Mouse (Mus musculus) intestine, embryonic 15.5 days (tissue): ENCODE measurements around the gene Crebl2. TPM values are rescaled to one million over a fixed set of nuclear protein-coding genes. Genes with fewer than 3 reads are reported as not detected.

Source experiments
- ATAC-seq: fragments of 200-750 bp; cut with Nextera tagmentation; 2 replicates; pipeline ENCODE4 v1.8.0; 2017; ENCODE audit warnings: moderate TSS enrichment, moderate library complexity
- H3K27ac ChIP-seq: fragments of 300-500 bp; sonication (generic); 2 replicates; pipeline ENCODE4 v1.5.1; 2015; ENCODE audit warnings: mild to moderate bottlenecking, inconsistent platforms
- H3K27me3 ChIP-seq: fragments of 300-500 bp; sonication (generic); replicated peaks from 2 replicates; pipeline ENCODE4 v1.6.1; 2015; ENCODE audit warnings: inconsistent platforms
- H3K36me3 ChIP-seq: fragments of 300-500 bp; sonication (generic); 2 replicates; pipeline ENCODE4 v1.6.1; 2015; ENCODE audit warnings: inconsistent platforms
- H3K4me1 ChIP-seq: fragments of 300-500 bp; sonication (generic); replicated peaks from 2 replicates; pipeline ENCODE4 v1.6.1; 2015; ENCODE audit warnings: inconsistent platforms
- H3K4me2 ChIP-seq: fragments of 300-500 bp; sonication (generic); replicated peaks from 2 replicates; pipeline ENCODE4 v1.6.1; 2015; ENCODE audit warnings: mild to moderate bottlenecking, inconsistent platforms
- H3K4me3 ChIP-seq: fragments of 300-500 bp; sonication (generic); replicated peaks from 2 replicates; pipeline ENCODE4 v1.5.1; 2015; ENCODE audit warnings: inconsistent platforms
- H3K9ac ChIP-seq: fragments of 300-500 bp; sonication (generic); 2 replicates; pipeline ENCODE4 v1.6.1; 2015; ENCODE audit warnings: inconsistent platforms
- H3K9me3 ChIP-seq: fragments of 300-500 bp; sonication (generic); 2 replicates; pipeline ENCODE4 v1.6.1; 2016; ENCODE audit warnings: inconsistent platforms
- WGBS: fragments of 180-500 bp; shearing (Covaris S2); methylation state at CpG from one replicate; pipeline ENCODE4 v1.1.7; 2015; 5-methylcytosine and 5-hydroxymethylcytosine counted together
- polyA plus RNA-seq: library from polyadenylated mRNA; unstranded; fragments of >200 nt; fragmentation: Nextera tagmentation; extraction: Ambion mirVana; gene quantifications from 2 replicates; pipeline ENCODE4 v1.2.1, GENCODE M21; 2015

Crebl2 gene
- polyA plus RNA-seq, 1 experiment from 2014 or later: 3.6 TPM

GRCm38 (mm10) chr6:134860275-134860674 is 30.3 kb downstream of the Crebl2 start:
- 50% methylated on average over 4 of the region's 4 CpGs for WGBS
- ATAC-seq: no peak
- no peak overlapping the region for H3K27ac ChIP-seq

GRCm38 (mm10) chr6:134861386-134861785 is 31.4 kb downstream of the Crebl2 start:
- Histone ChIP-seq H3K4me2 (no peak overlapping the region), H3K9me3 (no peaks in the 10 kb centered on the region), H3K9ac (no peak overlapping the region), H3K36me3 (0 out of 2 replicates have a peak, but pooled peaks cover 4% of the 10 kb centered on the region), H3K4me3 (no peak overlapping the region), H3K4me1 (0 out of 2 replicates have a peak, but pooled peaks cover 7% of the 10 kb centered on the region), H3K27me3 (no peaks in the 10 kb centered on the region), H3K27ac (no peak overlapping the region)
- 88% methylated on average over 12 of the region's 12 CpGs for WGBS
- no peak for ATAC-seq

More at GRCm38 (mm10) chr6:134860275-134860674, 30.3 kb downstream of the Crebl2 start:
- no peak overlapping the region for H3K4me3 ChIP-seq
- no peaks in the 10 kb centered on the region for H3K9me3 ChIP-seq
- no peak overlapping the region for H3K9ac ChIP-seq
- 0 out of 2 replicates have a peak, but pooled peaks cover 4% of the 10 kb centered on the region for H3K36me3 ChIP-seq
- no peaks in the 10 kb centered on the region for H3K27me3 ChIP-seq
- H3K4me2 ChIP-seq: no peak overlapping the region
- 0 out of 2 replicates have a peak, but pooled peaks cover 7% of the 10 kb centered on the region for H3K4me1 ChIP-seq

GRCm38 (mm10) chr6:134862671-134863104 is 32.7 kb downstream of the Crebl2 start:
- 0 out of 2 replicates have a peak overlapping the region, but pooled peaks have one; percentile 40 for H3K27ac ChIP-seq
- H3K36me3 ChIP-seq: 0 out of 2 replicates have a peak, but pooled peaks cover 4% of the 10 kb centered on the region
- no peaks in the 10 kb centered on the region for H3K9me3 ChIP-seq
- H3K4me3 ChIP-seq: peak overlapping the region; percentile 23
- 0 out of 2 replicates have a peak overlapping the region, but pooled peaks have one; percentile 28 for H3K9ac ChIP-seq
- ATAC-seq: peak; percentile 32
- WGBS: 27% methylated on average over 13 of the region's 13 CpGs
- 0 out of 2 replicates have a peak, but pooled peaks cover 7% of the 10 kb centered on the region for H3K4me1 ChIP-seq
- peak overlapping the region; percentile 58 for H3K4me2 ChIP-seq
- no peaks in the 10 kb centered on the region for H3K27me3 ChIP-seq

- Histone ChIP-seq H3K4me3 (peak overlapping the region; percentile 23), H3K4me1 (0 out of 2 replicates have a peak, but pooled peaks cover 7% of the 10 kb centered on the region), H3K9me3 (no peaks in the 10 kb centered on the region), H3K27ac (0 out of 2 replicates have a peak overlapping the region, but pooled peaks have one; percentile 40), H3K4me2 (peak overlapping the region; percentile 58), H3K9ac (no peak overlapping the region), H3K36me3 (0 out of 2 replicates have a peak, but pooled peaks cover 6% of the 10 kb centered on the region), H3K27me3 (no peaks in the 10 kb centered on the region)
- ATAC-seq: peak; percentile 88
- WGBS: 2% methylated on average over 19 of the region's 19 CpGs
Observed at GRCm38 (mm10) chr6:134863146-134863545, 33.2 kb downstream of the Crebl2 start.

GRCm38 (mm10) chr6:134866113-134866512 is 36.2 kb downstream of the Crebl2 start:
- no peaks in the 10 kb centered on the region for H3K9me3 ChIP-seq
- H3K27me3 ChIP-seq: no peaks in the 10 kb centered on the region
- 0 out of 2 replicates have a peak, but pooled peaks cover 9% of the 10 kb centered on the region for H3K36me3 ChIP-seq
- H3K4me1 ChIP-seq: 0 out of 2 replicates have a peak, but pooled peaks cover 7% of the 10 kb centered on the region
- no peak overlapping the region for H3K9ac ChIP-seq
- WGBS: 94% methylated on average over 7 of the region's 7 CpGs
- ATAC-seq: no peak
- H3K4me2 ChIP-seq: no peak overlapping the region
- H3K27ac ChIP-seq: no peak overlapping the region
- H3K4me3 ChIP-seq: no peak overlapping the region

- ATAC-seq: no peak
- WGBS: 91% methylated on average over 3 of the region's 3 CpGs
- H3K4me1 ChIP-seq: 0 out of 2 replicates have a peak, but pooled peaks cover 5% of the 10 kb centered on the region
- no peaks in the 10 kb centered on the region for H3K9me3 ChIP-seq
- H3K27me3 ChIP-seq: no peaks in the 10 kb centered on the region
- H3K27ac ChIP-seq: no peak overlapping the region
- no peak overlapping the region for H3K9ac ChIP-seq
- no peak overlapping the region for H3K4me2 ChIP-seq
- H3K36me3 ChIP-seq: 0 out of 2 replicates have a peak, but pooled peaks cover 9% of the 10 kb centered on the region
- H3K4me3 ChIP-seq: no peak overlapping the region
Observed at GRCm38 (mm10) chr6:134867325-134867724, 37.4 kb downstream of the Crebl2 start.

- Histone ChIP-seq H3K9me3 (no peaks in the 10 kb centered on the region), H3K9ac (no peak overlapping the region), H3K27me3 (no peaks in the 10 kb centered on the region), H3K4me2 (no peak overlapping the region), H3K4me3 (no peak overlapping the region), H3K4me1 (no peaks in the 10 kb centered on the region), H3K27ac (no peak overlapping the region), H3K36me3 (0 out of 2 replicates have a peak, but pooled peaks cover 9% of the 10 kb centered on the region)
- no peak for ATAC-seq
- WGBS: 88% methylated on average over 12 of the region's 12 CpGs
Observed at GRCm38 (mm10) chr6:134870209-134870742, 40.3 kb downstream of the Crebl2 start.

GRCm38 (mm10) chr6:134870887-134871286 is 40.9 kb downstream of the Crebl2 start:
- WGBS: 92% methylated on average over 4 of the region's 4 CpGs
- ATAC-seq: no peak
- H3K36me3 ChIP-seq: 0 out of 2 replicates have a peak, but pooled peaks cover 9% of the 10 kb centered on the region
- H3K9ac ChIP-seq: no peak overlapping the region
- H3K4me1 ChIP-seq: no peaks in the 10 kb centered on the region
- no peaks in the 10 kb centered on the region for H3K27me3 ChIP-seq
- no peak overlapping the region for H3K4me2 ChIP-seq
- no peak overlapping the region for H3K4me3 ChIP-seq
- no peak overlapping the region for H3K27ac ChIP-seq
- H3K9me3 ChIP-seq: no peaks in the 10 kb centered on the region

- Histone ChIP-seq H3K9ac (no peak overlapping the region), H3K4me2 (no peak overlapping the region), H3K9me3 (no peaks in the 10 kb centered on the region), H3K4me1 (no peaks in the 10 kb centered on the region), H3K27ac (no peak overlapping the region), H3K4me3 (no peak overlapping the region), H3K36me3 (0 out of 2 replicates have a peak, but pooled peaks cover 9% of the 10 kb centered on the region), H3K27me3 (no peaks in the 10 kb centered on the region)
- no peak for ATAC-seq
- 62% methylated on average over 2 of the region's 2 CpGs for WGBS
Observed at GRCm38 (mm10) chr6:134872236-134872635, 42.3 kb downstream of the Crebl2 start.

- Histone ChIP-seq H3K36me3 (0 out of 2 replicates have a peak, but pooled peaks cover 7% of the 10 kb centered on the region), H3K27me3 (no peaks in the 10 kb centered on the region), H3K27ac (no peak overlapping the region), H3K9me3 (no peaks in the 10 kb centered on the region), H3K9ac (no peak overlapping the region), H3K4me2 (no peak overlapping the region), H3K4me3 (no peak overlapping the region), H3K4me1 (no peaks in the 10 kb centered on the region)
- 75% methylated on average over 2 of the region's 2 CpGs for WGBS
- ATAC-seq: no peak
Observed at GRCm38 (mm10) chr6:134873018-134873417, 43.1 kb downstream of the Crebl2 start.

GRCm38 (mm10) chr6:134876795-134877194 is 46.8 kb downstream of the Crebl2 start:
- ATAC-seq: 0 out of 2 replicates have a peak, but pooled peaks have one; percentile 41
- no peaks in the 10 kb centered on the region for H3K36me3 ChIP-seq
- no peak overlapping the region for H3K4me2 ChIP-seq
- no peaks in the 10 kb centered on the region for H3K27me3 ChIP-seq
- 75% methylated on average over 6 of the region's 6 CpGs for WGBS
- H3K9me3 ChIP-seq: no peaks in the 10 kb centered on the region
- no peak overlapping the region for H3K9ac ChIP-seq
- no peaks in the 10 kb centered on the region for H3K4me1 ChIP-seq
- no peak overlapping the region for H3K27ac ChIP-seq
- no peak overlapping the region for H3K4me3 ChIP-seq

- ATAC-seq: no peak
- H3K4me3 ChIP-seq: no peak overlapping the region
- WGBS: 86% methylated on average over 4 of the region's 4 CpGs
- H3K9me3 ChIP-seq: no peaks in the 10 kb centered on the region
- no peaks in the 10 kb centered on the region for H3K36me3 ChIP-seq
- H3K9ac ChIP-seq: no peak overlapping the region
- no peak overlapping the region for H3K27ac ChIP-seq
- no peaks in the 10 kb centered on the region for H3K27me3 ChIP-seq
- no peak overlapping the region for H3K4me2 ChIP-seq
- no peaks in the 10 kb centered on the region for H3K4me1 ChIP-seq
Observed at GRCm38 (mm10) chr6:134877276-134877675, 47.3 kb downstream of the Crebl2 start.
